Mouse (Mus musculus): ENCODE results near the gene Kalrn. TPM values are rescaled to one million over a fixed set of nuclear protein-coding genes. Genes with fewer than 3 reads are reported as not detected.

The Kalrn gene
- polyA plus RNA-seq, 1 experiment from 2014 or later: 39.2 TPM

DNA sequence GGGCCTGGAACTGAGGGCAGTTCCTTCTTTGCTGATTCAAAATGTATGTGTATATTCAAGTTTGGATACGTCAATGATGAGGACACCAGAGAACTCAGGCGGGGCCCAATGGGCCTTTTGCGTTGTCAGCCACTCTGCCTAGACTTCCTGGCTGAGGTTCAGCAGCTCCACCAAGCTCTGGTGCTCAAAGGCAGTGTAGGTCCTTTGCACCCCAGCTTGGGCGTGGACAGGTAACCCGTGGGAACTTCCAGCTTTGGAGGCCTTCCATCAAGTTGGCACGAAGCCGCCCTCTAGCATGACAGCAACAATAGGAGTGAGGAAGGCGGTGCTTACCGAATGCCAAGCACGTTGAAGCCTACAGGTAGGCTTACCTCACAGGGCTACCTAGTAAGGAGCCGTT lies 639.9 kb downstream of the Kalrn start:
- no peak overlapping the region for H3K4me3 ChIP-seq
- no peak for ATAC-seq (replicated peaks)
- 95% methylated on average over 11 of the region's 11 CpGs for WGBS
- no peak overlapping the region for H3K9ac ChIP-seq
- H3K27ac ChIP-seq: no peak overlapping the region
- no peak overlapping the region for H3K4me2 ChIP-seq
- H3K4me1 ChIP-seq: peaks cover 9% of the 10 kb centered on the region
- 0 out of 2 replicates have a peak, but pooled peaks cover 3% of the 10 kb centered on the region for H3K27me3 ChIP-seq (replicated peaks)
- H3K36me3 ChIP-seq (replicated peaks): no peaks in the 10 kb centered on the region
- no peaks in the 10 kb centered on the region for H3K9me3 ChIP-seq

GRCm38 (mm10) chr16:33932126-33932525 lies 641.2 kb downstream of the Kalrn start:
- no peaks in the 10 kb centered on the region for H3K9me3 ChIP-seq
- H3K4me3 ChIP-seq: no peak overlapping the region
- no peak for ATAC-seq (replicated peaks)
- H3K9ac ChIP-seq: no peak overlapping the region
- H3K4me2 ChIP-seq: no peak overlapping the region
- H3K27me3 ChIP-seq (replicated peaks): 0 out of 2 replicates have a peak, but pooled peaks cover 3% of the 10 kb centered on the region
- peaks cover 9% of the 10 kb centered on the region for H3K4me1 ChIP-seq
- no peaks in the 10 kb centered on the region for H3K36me3 ChIP-seq (replicated peaks)
- WGBS: 62% methylated on average over 5 of the region's 5 CpGs
- H3K27ac ChIP-seq: no peak overlapping the region

GRCm38 (mm10) chr16:33931682-33932081 lies 641.6 kb downstream of the Kalrn start:
- peaks cover 9% of the 10 kb centered on the region for H3K4me1 ChIP-seq
- no peaks in the 10 kb centered on the region for H3K9me3 ChIP-seq
- H3K9ac ChIP-seq: no peak overlapping the region
- H3K27ac ChIP-seq: no peak overlapping the region
- 28% methylated on average over 2 of the region's 2 CpGs for WGBS
- ATAC-seq (replicated peaks): no peak
- no peak overlapping the region for H3K4me3 ChIP-seq
- 0 out of 2 replicates have a peak, but pooled peaks cover 3% of the 10 kb centered on the region for H3K27me3 ChIP-seq (replicated peaks)
- H3K36me3 ChIP-seq (replicated peaks): no peaks in the 10 kb centered on the region
- H3K4me2 ChIP-seq: no peak overlapping the region

DNA sequence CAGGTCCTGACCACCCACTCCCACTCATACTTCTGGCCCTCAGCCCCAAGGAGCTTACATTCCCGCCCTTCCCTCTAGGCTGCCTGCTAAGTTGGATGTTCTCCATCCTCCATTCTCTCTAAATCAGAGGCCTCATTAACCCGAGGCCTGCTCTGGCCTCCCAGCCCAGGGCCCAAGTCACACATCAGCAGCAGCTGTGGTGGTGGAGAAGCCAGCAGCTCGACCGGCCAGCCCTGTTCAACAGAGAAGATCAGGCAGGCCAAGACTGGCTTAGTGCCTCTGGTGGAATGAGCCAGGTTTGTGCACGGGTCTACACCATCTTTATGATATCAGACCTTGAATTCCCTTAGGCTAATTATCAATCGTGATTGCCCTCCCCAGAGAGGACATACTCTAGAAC lies 642.5 kb downstream of the Kalrn start:
- Histone ChIP-seq H3K9me3 (no peaks in the 10 kb centered on the region), H3K9ac (no peak overlapping the region), H3K4me1 (peaks cover 9% of the 10 kb centered on the region), H3K4me3 (no peak overlapping the region), H3K36me3 (replicated peaks) (no peaks in the 10 kb centered on the region), H3K4me2 (no peak overlapping the region), H3K27me3 (replicated peaks) (no peaks in the 10 kb centered on the region), H3K27ac (no peak overlapping the region)
- no peak for ATAC-seq (replicated peaks)
- 92% methylated on average over 6 of the region's 6 CpGs for WGBS

GRCm38 (mm10) chr16:33928788-33929462 lies 644.4 kb downstream of the Kalrn start:
- no peaks in the 10 kb centered on the region for H3K36me3 ChIP-seq (replicated peaks)
- ATAC-seq (replicated peaks): no peak

GRCm38 (mm10) chr16:33927263-33927824 lies 646.0 kb downstream of the Kalrn start:
- Histone ChIP-seq H3K27me3 (replicated peaks) (no peaks in the 10 kb centered on the region), H3K4me2 (no peak overlapping the region), H3K27ac (no peak overlapping the region), H3K9me3 (no peaks in the 10 kb centered on the region), H3K4me3 (no peak overlapping the region), H3K9ac (no peak overlapping the region), H3K4me1 (no peaks in the 10 kb centered on the region), H3K36me3 (replicated peaks) (no peaks in the 10 kb centered on the region)
- no peak for ATAC-seq (replicated peaks)
- WGBS: 80% methylated on average over 6 of the region's 6 CpGs

More at GRCm38 (mm10) chr16:33928788-33929462, 644.4 kb downstream of the Kalrn start:
- Histone ChIP-seq H3K4me3 (no peak overlapping the region), H3K27me3 (replicated peaks) (no peaks in the 10 kb centered on the region), H3K4me1 (0 out of 2 replicates have a peak, but pooled peaks cover 1% of the 10 kb centered on the region), H3K9me3 (no peaks in the 10 kb centered on the region), H3K4me2 (no peak overlapping the region), H3K9ac (no peak overlapping the region), H3K27ac (no peak overlapping the region)
- 71% methylated on average over 9 of the region's 9 CpGs for WGBS

DNA sequence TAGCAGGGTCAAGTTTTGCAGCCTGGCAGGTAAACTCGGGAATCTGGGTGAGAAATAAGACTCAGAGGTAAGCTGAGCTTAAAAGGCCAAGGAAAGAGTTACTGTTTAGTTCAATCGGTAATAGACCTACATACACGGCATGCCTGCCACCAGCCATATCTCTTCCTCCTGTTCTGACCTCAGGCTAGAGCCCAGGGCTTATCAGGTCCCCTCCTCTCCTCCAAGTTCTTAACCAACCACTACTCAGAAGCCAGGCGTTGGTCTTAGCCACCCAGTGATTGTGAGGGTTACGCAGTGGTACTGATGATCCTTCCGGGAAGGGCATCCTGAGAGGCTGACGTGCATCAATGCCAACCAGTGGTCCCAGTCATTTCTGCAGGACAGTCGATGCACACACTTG lies 649.6 kb downstream of the Kalrn start:
- H3K4me3 ChIP-seq: no peak overlapping the region
- H3K36me3 ChIP-seq (replicated peaks): no peaks in the 10 kb centered on the region
- no peaks in the 10 kb centered on the region for H3K27me3 ChIP-seq (replicated peaks)
- WGBS: 88% methylated on average over 8 of the region's 8 CpGs
- ATAC-seq (replicated peaks): no peak
- no peak overlapping the region for H3K27ac ChIP-seq
- H3K4me1 ChIP-seq: 0 out of 2 replicates have a peak, but pooled peaks cover 3% of the 10 kb centered on the region
- H3K9me3 ChIP-seq: no peaks in the 10 kb centered on the region
- H3K9ac ChIP-seq: no peak overlapping the region
- H3K4me2 ChIP-seq: no peak overlapping the region

DNA sequence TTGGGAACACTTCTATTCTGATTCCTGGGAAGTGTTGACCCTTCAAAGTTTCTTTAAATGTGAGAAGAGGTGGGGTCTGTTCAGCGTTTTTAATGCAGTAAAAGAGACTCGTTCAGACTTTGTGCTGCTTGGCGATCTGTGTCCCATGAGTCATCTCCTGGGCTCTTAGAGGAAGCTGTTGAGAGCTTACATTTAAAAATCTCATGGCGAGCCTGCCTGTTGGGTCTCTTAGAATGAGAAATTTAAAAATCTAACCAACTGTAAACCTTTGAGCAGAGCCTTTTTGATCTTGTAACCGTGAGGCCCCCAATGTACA lies 650.4 kb downstream of the Kalrn start:
- ATAC-seq (replicated peaks): no peak
- Histone ChIP-seq H3K27ac (no peak overlapping the region), H3K27me3 (replicated peaks) (no peaks in the 10 kb centered on the region), H3K9me3 (no peaks in the 10 kb centered on the region), H3K4me3 (no peak overlapping the region), H3K4me2 (no peak overlapping the region), H3K36me3 (replicated peaks) (no peaks in the 10 kb centered on the region), H3K4me1 (0 out of 2 replicates have a peak, but pooled peaks cover 3% of the 10 kb centered on the region), H3K9ac (no peak overlapping the region)
- WGBS: 72% methylated on average over 5 of the region's 5 CpGs

DNA sequence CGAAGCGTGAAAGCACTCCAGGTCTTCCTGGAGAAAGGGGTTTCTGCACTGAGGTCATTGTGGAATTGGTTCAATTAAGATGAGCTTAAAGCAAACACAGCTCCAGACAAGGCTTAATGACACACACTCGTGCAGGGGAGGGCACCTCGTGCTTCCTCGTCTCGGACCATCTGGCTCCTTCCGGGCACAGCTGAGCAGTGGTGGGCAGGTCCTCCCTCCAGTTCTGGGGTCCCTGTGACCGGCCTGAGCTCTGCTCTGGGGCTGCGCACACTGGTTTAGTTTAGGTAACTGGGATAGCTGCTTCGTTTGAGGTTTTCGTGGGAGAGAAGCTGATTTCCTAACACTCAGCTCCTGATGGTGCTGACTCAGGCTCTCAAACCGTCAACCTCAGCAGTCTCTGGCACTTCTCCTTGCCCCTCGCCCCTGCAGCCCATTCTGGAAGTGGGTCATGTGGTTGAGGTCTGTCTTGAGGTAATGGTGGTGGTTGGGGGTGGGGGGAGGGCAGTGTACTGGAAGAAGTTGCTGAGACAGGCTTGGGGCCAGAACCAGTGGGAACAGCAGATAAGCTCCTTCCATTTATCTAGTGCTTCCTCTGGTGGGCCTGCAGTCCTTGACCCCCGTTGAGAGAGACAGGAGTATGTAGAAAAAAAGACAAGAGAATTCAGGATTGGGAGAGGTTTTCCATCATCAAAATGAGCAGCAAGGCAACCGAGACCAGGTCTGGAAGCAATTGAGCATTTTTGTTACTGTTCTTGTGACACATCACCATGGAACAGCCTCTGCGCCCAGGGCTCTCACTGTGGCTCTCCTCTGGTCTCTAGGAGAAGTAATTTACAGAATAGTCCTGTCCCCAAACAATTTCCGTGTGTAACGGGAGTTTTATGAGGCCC lies 651.0 kb downstream of the Kalrn start:
- H3K4me2 ChIP-seq: no peak overlapping the region
- H3K36me3 ChIP-seq (replicated peaks): no peaks in the 10 kb centered on the region
- no peak overlapping the region for H3K4me3 ChIP-seq
- no peak overlapping the region for H3K27ac ChIP-seq
- no peaks in the 10 kb centered on the region for H3K9me3 ChIP-seq
- 0 out of 2 replicates have a peak, but pooled peaks cover 3% of the 10 kb centered on the region for H3K4me1 ChIP-seq
- no peak overlapping the region for H3K9ac ChIP-seq
- 64% methylated on average over 18 of the region's 18 CpGs for WGBS
- H3K27me3 ChIP-seq (replicated peaks): no peaks in the 10 kb centered on the region
- no peak for ATAC-seq (replicated peaks)

- no peaks in the 10 kb centered on the region for H3K27me3 ChIP-seq (replicated peaks)
- 92% methylated on average over 5 of the region's 5 CpGs for WGBS
- no peaks in the 10 kb centered on the region for H3K9me3 ChIP-seq
- H3K9ac ChIP-seq: no peak overlapping the region
- H3K4me1 ChIP-seq: 0 out of 2 replicates have a peak, but pooled peaks cover 3% of the 10 kb centered on the region
- no peaks in the 10 kb centered on the region for H3K36me3 ChIP-seq (replicated peaks)
- H3K4me3 ChIP-seq: no peak overlapping the region
- no peak overlapping the region for H3K27ac ChIP-seq
- no peak overlapping the region for H3K4me2 ChIP-seq
- ATAC-seq (replicated peaks): no peak
Measured at GRCm38 (mm10) chr16:33921514-33921913, 651.8 kb downstream of the Kalrn start.

Measured in midbrain, embryonic 15.5 days (tissue).